Mouse (Mus musculus) midbrain, postnatal 0 days (tissue): ENCODE results near the gene Dglucy. TPM values are rescaled to one million over a fixed set of nuclear protein-coding genes. Genes with fewer than 3 reads are reported as not detected.

ENCODE experiments used
- ATAC-seq: fragments of 200-750 bp; cut with Nextera tagmentation; 2 replicates; pipeline ENCODE4 v1.8.0; 2017; ENCODE audit warnings: moderate number of reproducible peaks, mild to moderate bottlenecking, moderate TSS enrichment, moderate library complexity; ENCODE audit not compliant: low FRiP score
- DNase-seq: peaks from one replicate; pipeline ENCODE4 v3.0.0-alpha.2; 2015; ENCODE audit warnings: low spot score
- H3K27ac ChIP-seq: fragments of 300-500 bp; sonication (generic); 2 replicates; pipeline ENCODE4 v1.5.1; 2014; ENCODE audit warnings: low read depth, mild to moderate bottlenecking, low read length, mixed read lengths
- H3K27me3 ChIP-seq: fragments of 300-500 bp; sonication (generic); 2 replicates; pipeline ENCODE4 v1.6.1; 2014; ENCODE audit warnings: low read length, control low read depth, mixed read lengths; ENCODE audit not compliant: insufficient read depth
- H3K36me3 ChIP-seq: fragments of 300-500 bp; sonication (generic); 2 replicates; pipeline ENCODE4 v1.6.1; 2014; ENCODE audit warnings: low read length, control low read depth, mixed read lengths; ENCODE audit not compliant: insufficient read depth
- H3K4me1 ChIP-seq: fragments of 300-500 bp; sonication (generic); 2 replicates; pipeline ENCODE4 v1.6.1; 2014; ENCODE audit warnings: mild to moderate bottlenecking, control low read depth, antibody characterized with exemption, low read length, mixed read lengths; ENCODE audit not compliant: insufficient read depth
- H3K4me2 ChIP-seq: fragments of 300-500 bp; sonication (generic); 2 replicates; pipeline ENCODE4 v1.6.1; 2014; ENCODE audit warnings: low read depth, mild to moderate bottlenecking, low read length, mixed read lengths; ENCODE audit not compliant: poor library complexity, severe bottlenecking
- H3K4me3 ChIP-seq: fragments of 300-500 bp; sonication (generic); 2 replicates; pipeline ENCODE4 v1.5.1; 2014; ENCODE audit warnings: low read depth, mild to moderate bottlenecking, low read length, moderate library complexity
- H3K9ac ChIP-seq: fragments of 300-500 bp; sonication (generic); replicated peaks from 2 replicates; pipeline ENCODE4 v1.6.1; 2014; ENCODE audit warnings: mild to moderate bottlenecking, low read length, moderate library complexity, mixed read lengths; ENCODE audit not compliant: poor library complexity, severe bottlenecking
- H3K9me3 ChIP-seq: fragments of 300-500 bp; sonication (generic); 2 replicates; pipeline ENCODE4 v1.6.1; 2016; ENCODE audit warnings: low read length, control low read depth
- CTCF ChIP-seq: IDR thresholded peaks from 2 replicates; pipeline ENCODE4 v1.5.1; 2016; ENCODE audit warnings: antibody characterized with exemption, mild to moderate bottlenecking
- WGBS: fragments of 180-500 bp; shearing (Covaris S2); extraction: QIAGEN DNeasy Blood & Tissue Kit; methylation state at CpG from one replicate; pipeline ENCODE4 v1.1.7; 2014; 5-methylcytosine and 5-hydroxymethylcytosine counted together
- polyA plus RNA-seq: library from polyadenylated mRNA; unstranded; fragments of >200 nt; fragmentation: Nextera tagmentation; extraction: Ambion mirVana; gene quantifications from 2 replicates; pipeline ENCODE4 v1.2.1, GENCODE M21; 2015
- total RNA-seq: library from RNA; depleted of rRNA; stranded (reverse); fragments of >200 nt; gene quantifications from 2 replicates; pipeline ENCODE4 v1.2.3, GENCODE M21; 2014

The Dglucy gene
- total and polyA plus RNA-seq, 2 experiments from 2014 or later, result 2.2 to 3.6 TPM

DNA sequence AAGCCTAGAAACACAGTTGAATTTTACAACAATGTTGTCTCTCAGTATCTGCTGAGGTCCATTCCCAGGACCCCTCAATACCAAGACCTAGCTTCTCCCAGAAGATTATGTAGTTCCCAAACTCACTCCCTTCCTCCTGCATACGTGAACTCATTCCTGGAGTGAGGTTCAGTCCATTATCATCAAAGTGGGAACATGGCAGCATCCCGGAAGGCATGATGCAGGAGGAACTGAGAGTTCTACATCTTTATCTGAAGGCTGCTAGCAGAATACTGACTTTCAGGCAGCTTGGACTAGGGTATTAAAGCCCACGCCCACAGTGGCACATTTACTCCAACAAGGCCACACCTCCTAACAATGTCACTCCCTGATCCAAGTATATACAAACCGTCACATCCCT, 64.3 kb downstream of the Dglucy start:
- Histone ChIP-seq H3K4me2 (no peak overlapping the region), H3K27me3 (no peaks in the 10 kb centered on the region), H3K9ac (no peak overlapping the region), H3K4me3 (no peak overlapping the region), H3K36me3 (no peaks in the 10 kb centered on the region), H3K27ac (no peak overlapping the region), H3K9me3 (no peaks in the 10 kb centered on the region), H3K4me1 (no peaks in the 10 kb centered on the region)
- ATAC-seq (no peak), DNase-seq (no peak)
- TF ChIP-seq CTCF, result no peak
- 85% methylated on average over 4 of the region's 4 CpGs for WGBS

GRCm38 (mm10) chr12:100844546-100844945, 65.7 kb downstream of the Dglucy start:
- WGBS, result 84% methylated on average over 7 of the region's 7 CpGs
- no peak for TF ChIP-seq CTCF
- H3K9me3 ChIP-seq, result no peaks in the 10 kb centered on the region
- H3K4me2 ChIP-seq, result no peak overlapping the region
- DNase-seq (no peak), ATAC-seq (no peak)
- H3K4me3 ChIP-seq, result no peak overlapping the region
- H3K36me3 ChIP-seq, result no peaks in the 10 kb centered on the region
- H3K4me1 ChIP-seq, result no peaks in the 10 kb centered on the region
- H3K27ac ChIP-seq, result no peak overlapping the region
- no peak overlapping the region for H3K9ac ChIP-seq
- H3K27me3 ChIP-seq, result no peaks in the 10 kb centered on the region

DNA sequence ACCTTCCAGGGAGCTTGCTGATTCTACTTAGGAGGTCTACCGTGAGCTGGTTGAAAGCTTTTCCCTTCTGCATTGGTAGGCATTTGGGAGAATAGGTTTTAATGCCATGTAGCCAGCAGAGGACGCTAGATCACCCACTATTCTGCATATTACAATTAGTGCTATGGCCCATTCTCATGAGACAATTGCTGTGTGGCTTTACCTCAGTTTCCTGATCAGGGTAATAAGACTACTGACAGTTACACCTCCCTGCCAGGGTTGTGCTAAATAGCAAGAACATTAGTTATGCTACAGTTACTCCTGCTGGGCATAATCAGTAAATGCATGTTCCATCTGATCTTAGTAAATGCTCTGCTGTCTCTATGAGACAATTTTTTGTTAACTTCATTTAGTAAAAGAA, 67.0 kb downstream of the Dglucy start:
- DNase-seq (no peak), ATAC-seq (no peak)
- Histone ChIP-seq H3K9me3 (no peaks in the 10 kb centered on the region), H3K4me2 (no peak overlapping the region), H3K27me3 (no peaks in the 10 kb centered on the region), H3K27ac (no peak overlapping the region), H3K4me3 (no peak overlapping the region), H3K36me3 (no peaks in the 10 kb centered on the region), H3K9ac (no peak overlapping the region), H3K4me1 (no peaks in the 10 kb centered on the region)
- WGBS, result 31% methylated on average over 2 of the region's 2 CpGs
- TF ChIP-seq CTCF, result peak; percentile 60

DNA sequence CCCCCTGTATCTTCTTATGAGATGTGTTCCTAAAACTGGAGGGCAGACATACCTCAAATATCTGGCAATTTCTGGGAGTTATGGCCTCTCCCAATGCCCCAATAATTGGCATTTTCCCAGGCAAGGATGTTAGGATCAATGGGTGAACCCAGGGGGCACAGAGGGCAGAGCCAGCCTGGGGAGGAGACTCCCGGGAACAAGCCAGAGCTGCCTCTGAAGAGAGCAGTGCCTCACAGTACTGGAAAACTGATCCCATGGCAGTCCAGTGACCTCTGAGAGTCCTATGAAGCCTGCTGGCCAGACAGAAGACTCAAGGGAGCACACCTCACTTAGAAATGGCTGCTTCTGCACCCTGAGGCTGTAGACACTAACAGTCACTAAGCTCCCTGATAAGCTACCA, 67.7 kb downstream of the Dglucy start:
- 45% methylated on average over 1 of the region's 1 CpGs for WGBS
- no peak for DNase-seq
- Histone ChIP-seq H3K4me2 (no peak overlapping the region), H3K4me1 (no peaks in the 10 kb centered on the region), H3K36me3 (no peaks in the 10 kb centered on the region), H3K27ac (no peak overlapping the region), H3K4me3 (no peak overlapping the region), H3K9ac (no peak overlapping the region), H3K27me3 (no peaks in the 10 kb centered on the region), H3K9me3 (no peaks in the 10 kb centered on the region)
- no peak for TF ChIP-seq CTCF
- ATAC-seq, result no peak

DNA sequence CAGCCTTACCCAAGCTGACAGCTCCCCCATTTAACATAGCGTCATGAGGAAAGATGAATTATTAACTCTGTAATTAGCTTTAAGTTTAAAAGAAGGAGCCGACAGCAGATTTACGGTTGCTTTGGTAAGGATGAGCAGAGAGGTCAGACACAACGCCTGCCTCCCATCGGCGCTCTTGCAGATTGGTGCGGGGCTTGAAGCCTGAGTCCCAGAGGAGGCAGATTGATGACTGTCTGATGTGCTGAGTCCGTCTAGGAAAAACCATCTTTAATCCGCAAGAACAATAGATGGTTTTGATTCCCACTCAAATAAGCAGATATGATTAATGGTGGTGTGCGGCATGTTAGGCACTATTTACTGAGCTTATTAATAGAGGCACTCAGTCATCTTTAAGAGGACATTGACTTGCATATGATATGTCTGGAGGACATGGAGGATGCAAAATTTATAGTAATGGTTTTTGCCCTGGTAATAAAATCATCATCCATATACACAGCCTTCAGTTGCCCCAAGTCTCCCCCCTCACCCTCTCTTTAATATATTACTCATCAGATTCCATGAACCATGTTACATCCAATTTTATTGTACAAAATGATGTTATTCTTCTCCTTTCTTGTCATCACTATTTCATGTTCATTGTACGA, 68.7 kb downstream of the Dglucy start:
- Histone ChIP-seq H3K36me3 (no peaks in the 10 kb centered on the region), H3K4me2 (no peak overlapping the region), H3K27ac (no peak overlapping the region), H3K4me1 (no peaks in the 10 kb centered on the region), H3K4me3 (no peak overlapping the region), H3K9me3 (no peaks in the 10 kb centered on the region), H3K27me3 (no peaks in the 10 kb centered on the region), H3K9ac (no peak overlapping the region)
- no peak for ATAC-seq
- WGBS, result 60% methylated on average over 11 of the region's 11 CpGs
- no peak for DNase-seq
- TF ChIP-seq CTCF, result no peak

DNA sequence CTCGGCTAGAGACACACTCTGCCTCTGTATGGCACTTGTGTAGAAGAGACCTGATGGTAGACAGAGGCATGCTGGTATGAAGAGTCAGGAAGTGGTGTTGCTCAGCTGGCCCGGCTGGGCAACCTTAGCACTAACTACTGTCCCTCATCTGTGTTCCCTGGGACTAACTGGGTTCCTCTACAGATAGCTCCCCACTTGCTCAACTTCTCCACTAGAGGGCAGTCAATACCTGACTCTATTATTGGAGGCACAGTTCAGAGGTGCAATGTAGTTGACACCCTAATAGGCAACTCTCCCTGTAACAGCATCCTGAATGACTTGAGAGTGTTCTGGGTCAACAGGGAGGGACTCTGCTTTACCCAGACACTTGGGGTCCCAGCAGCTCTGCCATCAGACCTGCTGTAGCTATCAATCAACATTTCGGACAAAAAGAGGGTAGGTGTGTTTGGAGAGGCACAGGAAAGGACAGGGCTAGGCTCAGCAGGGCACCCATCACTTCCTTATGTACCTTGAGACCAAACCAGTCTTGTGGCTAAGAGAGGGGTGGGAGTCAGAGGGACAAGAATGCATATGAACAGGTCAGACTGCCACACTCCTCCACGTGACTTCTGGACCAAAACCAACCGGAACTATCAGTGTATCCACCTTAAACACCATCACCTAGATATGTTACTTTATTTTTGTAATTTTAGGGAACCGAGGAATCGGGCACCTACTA, 70.7 kb downstream of the Dglucy start:
- TF ChIP-seq CTCF, result peak; percentile 93
- Histone ChIP-seq H3K4me1 (no peaks in the 10 kb centered on the region), H3K36me3 (no peaks in the 10 kb centered on the region), H3K9me3 (no peaks in the 10 kb centered on the region), H3K4me2 (no peak overlapping the region), H3K4me3 (no peak overlapping the region), H3K27ac (no peak overlapping the region), H3K27me3 (no peaks in the 10 kb centered on the region), H3K9ac (no peak overlapping the region)
- WGBS, result 79% methylated on average over 7 of the region's 7 CpGs
- DNase-seq, result peak; percentile 80
- peak; percentile 75 for ATAC-seq
